Mouse (Mus musculus) midbrain, embryonic 13.5 days (tissue): ENCODE results near the gene Aldh16a1. TPM values are rescaled to one million over a fixed set of nuclear protein-coding genes. Genes with fewer than 3 reads are reported as not detected.

Experiments used
- ATAC-seq: fragments of 200-750 bp; cut with Nextera tagmentation; 2 replicates; pipeline ENCODE4 v1.8.0; 2017; ENCODE audit warnings: mild to moderate bottlenecking, moderate TSS enrichment, moderate library complexity
- H3K27ac ChIP-seq: fragments of 300-500 bp; sonication (generic); 2 replicates; pipeline ENCODE4 v1.5.1; 2015; ENCODE audit warnings: inconsistent platforms, mild to moderate bottlenecking, moderate library complexity
- H3K27me3 ChIP-seq: fragments of 300-500 bp; sonication (generic); 2 replicates; pipeline ENCODE4 v1.6.1; 2015; ENCODE audit warnings: mild to moderate bottlenecking, inconsistent platforms
- H3K36me3 ChIP-seq: fragments of 300-500 bp; sonication (generic); 2 replicates; pipeline ENCODE4 v1.6.1; 2015; ENCODE audit warnings: mild to moderate bottlenecking, inconsistent platforms
- H3K4me1 ChIP-seq: fragments of 300-500 bp; sonication (generic); replicated peaks from 2 replicates; pipeline ENCODE4 v1.6.1; 2015; ENCODE audit warnings: inconsistent platforms
- H3K4me2 ChIP-seq: fragments of 300-500 bp; sonication (generic); replicated peaks from 2 replicates; pipeline ENCODE4 v1.6.1; 2015; ENCODE audit warnings: moderate library complexity, mild to moderate bottlenecking, inconsistent platforms
- H3K4me3 ChIP-seq: fragments of 300-500 bp; sonication (generic); replicated peaks from 2 replicates; pipeline ENCODE4 v1.5.1; 2015; ENCODE audit warnings: mild to moderate bottlenecking, inconsistent platforms
- H3K9ac ChIP-seq: fragments of 300-500 bp; sonication (generic); replicated peaks from 2 replicates; pipeline ENCODE4 v1.6.1; 2015; ENCODE audit warnings: mild to moderate bottlenecking, inconsistent platforms
- H3K9me3 ChIP-seq: fragments of 300-500 bp; sonication (generic); 2 replicates; pipeline ENCODE4 v1.6.1; 2016; ENCODE audit warnings: mild to moderate bottlenecking, inconsistent platforms
- WGBS: fragments of 180-500 bp; shearing (Covaris S2); methylation state at CpG from one replicate; pipeline ENCODE4 v1.1.7; 2015; 5-methylcytosine and 5-hydroxymethylcytosine counted together
- polyA plus RNA-seq: library from polyadenylated mRNA; unstranded; fragments of >200 nt; fragmentation: Nextera tagmentation; extraction: Ambion mirVana; gene quantifications from 2 replicates; pipeline ENCODE4 v1.2.1, GENCODE M21; 2015

Gene Aldh16a1
- polyA plus RNA-seq, 1 experiment from 2014 or later: 27.2 TPM

- Histone ChIP-seq H3K4me2 (no peak overlapping the region), H3K4me1 (peaks cover 10% of the 10 kb centered on the region), H3K9me3 (no peaks in the 10 kb centered on the region), H3K27me3 (peaks cover 25% of the 10 kb centered on the region), H3K36me3 (peaks cover 35% of the 10 kb centered on the region), H3K4me3 (no peak overlapping the region), H3K27ac (no peak overlapping the region), H3K9ac (no peak overlapping the region)
- WGBS: 80% methylated on average over 8 of the region's 8 CpGs
- no peak for ATAC-seq
These were observed 14.3 kb downstream of the Aldh16a1 start for GRCm38 (mm10) chr7:45139904-45140723.

GRCm38 (mm10) chr7:45138403-45138802 is 16.0 kb downstream of the Aldh16a1 start:
- Histone ChIP-seq H3K4me3 (no peak overlapping the region), H3K27ac (no peak overlapping the region), H3K36me3 (peaks cover 21% of the 10 kb centered on the region; the same call in 1 of the 2 replicates), H3K4me1 (peaks cover 10% of the 10 kb centered on the region), H3K9ac (no peak overlapping the region), H3K4me2 (no peak overlapping the region), H3K27me3 (peaks cover 32% of the 10 kb centered on the region), H3K9me3 (no peaks in the 10 kb centered on the region)
- WGBS: 82% methylated on average over 1 of the region's 1 CpGs
- no peak for ATAC-seq

- H3K36me3 ChIP-seq: peaks cover 10% of the 10 kb centered on the region; the same call in 1 of the 2 replicates
- ATAC-seq: no peak
- no peaks in the 10 kb centered on the region for H3K9me3 ChIP-seq
- H3K27me3 ChIP-seq: peaks cover 32% of the 10 kb centered on the region
- no peak overlapping the region for H3K9ac ChIP-seq
- H3K4me2 ChIP-seq: no peak overlapping the region
- H3K27ac ChIP-seq: no peak overlapping the region
- peaks cover 10% of the 10 kb centered on the region for H3K4me1 ChIP-seq
- 84% methylated on average over 12 of the region's 12 CpGs for WGBS
- H3K4me3 ChIP-seq: no peak overlapping the region
These were observed 17.0 kb downstream of the Aldh16a1 start for GRCm38 (mm10) chr7:45137171-45138006.

GRCm38 (mm10) chr7:45135993-45136567 is 18.3 kb downstream of the Aldh16a1 start, which contains the start of the genes Gm45713 and Flt3l:
Gene Gm45713, minus strand, starts transcription at chr7:45136231.
Gene Flt3l, minus strand, starts transcription at chr7:45136432.
- H3K9ac ChIP-seq: peak within 1 kb of the TSS; percentile 63; the same call in 1 of the 2 replicates
- H3K4me1 ChIP-seq: peaks cover 10% of the 10 kb centered on the region
- H3K36me3 ChIP-seq: no peaks in the 10 kb centered on the region
- no peaks in the 10 kb centered on the region for H3K9me3 ChIP-seq
- peak within 1 kb of the TSS; percentile 41 for H3K4me3 ChIP-seq
- peak within 1 kb of the TSS; percentile 65 for H3K4me2 ChIP-seq
- WGBS: 5% methylated on average over 29 of the region's 29 CpGs
- H3K27me3 ChIP-seq: peaks cover 32% of the 10 kb centered on the region
- peak; percentile 87 for ATAC-seq
- H3K27ac ChIP-seq: no peak within 1 kb of the TSS

GRCm38 (mm10) chr7:45135370-45135769 is 19.0 kb downstream of the Aldh16a1 start:
- Histone ChIP-seq H3K27me3 (peaks cover 32% of the 10 kb centered on the region), H3K36me3 (no peaks in the 10 kb centered on the region), H3K4me1 (peaks cover 10% of the 10 kb centered on the region), H3K27ac (no peak overlapping the region), H3K9me3 (no peaks in the 10 kb centered on the region), H3K4me3 (no peak overlapping the region), H3K4me2 (no peak overlapping the region), H3K9ac (peak overlapping the region; percentile 63; the same call in 1 of the 2 replicates)
- WGBS: 77% methylated on average over 3 of the region's 3 CpGs
- no peak for ATAC-seq

GRCm38 (mm10) chr7:45134544-45135026 is 19.8 kb downstream of the Aldh16a1 start:
- no peaks in the 10 kb centered on the region for H3K36me3 ChIP-seq
- 7% methylated on average over 12 of the region's 12 CpGs for WGBS
- H3K27me3 ChIP-seq: peaks cover 32% of the 10 kb centered on the region
- no peak overlapping the region for H3K27ac ChIP-seq
- no peak overlapping the region for H3K9ac ChIP-seq
- peaks cover 15% of the 10 kb centered on the region for H3K4me1 ChIP-seq
- no peaks in the 10 kb centered on the region for H3K9me3 ChIP-seq
- no peak overlapping the region for H3K4me2 ChIP-seq
- no peak overlapping the region for H3K4me3 ChIP-seq
- no peak for ATAC-seq

GRCm38 (mm10) chr7:45133446-45134159 is 20.8 kb downstream of the Aldh16a1 start:
- H3K4me1 ChIP-seq: peaks cover 19% of the 10 kb centered on the region
- no peak overlapping the region for H3K4me3 ChIP-seq
- no peaks in the 10 kb centered on the region for H3K36me3 ChIP-seq
- H3K9ac ChIP-seq: no peak overlapping the region
- H3K27ac ChIP-seq: no peak overlapping the region
- H3K9me3 ChIP-seq: no peaks in the 10 kb centered on the region
- no peak for ATAC-seq
- H3K4me2 ChIP-seq: no peak overlapping the region
- H3K27me3 ChIP-seq: peaks cover 32% of the 10 kb centered on the region
- 76% methylated on average over 8 of the region's 8 CpGs for WGBS

GRCm38 (mm10) chr7:45131850-45132249 is 22.5 kb downstream of the Aldh16a1 start:
- Histone ChIP-seq H3K27me3 (peaks cover 20% of the 10 kb centered on the region), H3K36me3 (peaks cover 6% of the 10 kb centered on the region), H3K27ac (no peak overlapping the region), H3K4me3 (no peak overlapping the region), H3K9me3 (no peaks in the 10 kb centered on the region), H3K4me1 (peaks cover 29% of the 10 kb centered on the region), H3K4me2 (no peak overlapping the region), H3K9ac (no peak overlapping the region)
- ATAC-seq: no peak
- WGBS: 78% methylated on average over 10 of the region's 11 CpGs

- ATAC-seq: no peak
- WGBS: 58% methylated on average over 15 of the region's 15 CpGs
- no peaks in the 10 kb centered on the region for H3K9me3 ChIP-seq
- H3K36me3 ChIP-seq: peaks cover 25% of the 10 kb centered on the region
- H3K27ac ChIP-seq: peak overlapping the region; percentile 94; the same call in 1 of the 2 replicates
- peaks cover 36% of the 10 kb centered on the region for H3K4me1 ChIP-seq
- peaks cover 5% of the 10 kb centered on the region for H3K27me3 ChIP-seq
- peak overlapping the region; percentile 63; the same call in 1 of the 2 replicates for H3K9ac ChIP-seq
- peak overlapping the region; percentile 62 for H3K4me2 ChIP-seq
- peak overlapping the region; percentile 49 for H3K4me3 ChIP-seq
These were observed 24.4 kb downstream of the Aldh16a1 start for GRCm38 (mm10) chr7:45129776-45130512.

- no peaks in the 10 kb centered on the region; the same call in 1 of the 2 replicates for H3K27me3 ChIP-seq
- H3K27ac ChIP-seq: peak overlapping the region; percentile 94
- peak overlapping the region; percentile 62 for H3K4me2 ChIP-seq
- peaks cover 41% of the 10 kb centered on the region for H3K4me1 ChIP-seq
- H3K36me3 ChIP-seq: peaks cover 26% of the 10 kb centered on the region
- H3K9me3 ChIP-seq: no peaks in the 10 kb centered on the region
- H3K9ac ChIP-seq: peak overlapping the region; percentile 63
- ATAC-seq: no peak
- 1% methylated on average over 17 of the region's 17 CpGs for WGBS
- H3K4me3 ChIP-seq: peak overlapping the region; percentile 49
These were observed 25.1 kb downstream of the Aldh16a1 start for GRCm38 (mm10) chr7:45129318-45129717.
